Mouse (Mus musculus) layer of hippocampus, adult 9-11 months (tissue): ENCODE data around the gene Fam19a5.

ENCODE experiments used
- DNase-seq: peaks from one replicate; pipeline ENCODE4 v3.0.0; 2022

Fam19a5 gene

DNA sequence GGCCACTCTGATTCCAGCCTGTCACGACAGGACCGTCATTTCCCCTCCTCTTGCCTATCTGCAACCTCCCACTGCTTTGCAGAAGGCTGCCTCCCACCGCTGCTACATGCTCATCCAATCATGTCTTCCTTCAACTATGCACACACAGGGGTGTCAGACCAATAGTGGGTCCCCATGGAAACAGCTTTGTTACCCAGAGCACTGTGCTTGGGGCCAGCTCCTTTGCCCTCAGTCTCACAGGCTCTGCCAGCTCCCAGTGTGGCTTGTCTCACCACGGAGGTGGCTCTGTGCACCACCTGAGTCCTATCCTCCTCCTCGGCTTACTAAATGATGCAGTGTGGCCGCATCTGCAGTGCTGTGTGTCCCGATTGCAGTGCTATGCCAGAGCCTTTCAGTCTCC lies 123.3 kb downstream of the Fam19a5 start:
- DNase-seq = peak; percentile 29

DNA sequence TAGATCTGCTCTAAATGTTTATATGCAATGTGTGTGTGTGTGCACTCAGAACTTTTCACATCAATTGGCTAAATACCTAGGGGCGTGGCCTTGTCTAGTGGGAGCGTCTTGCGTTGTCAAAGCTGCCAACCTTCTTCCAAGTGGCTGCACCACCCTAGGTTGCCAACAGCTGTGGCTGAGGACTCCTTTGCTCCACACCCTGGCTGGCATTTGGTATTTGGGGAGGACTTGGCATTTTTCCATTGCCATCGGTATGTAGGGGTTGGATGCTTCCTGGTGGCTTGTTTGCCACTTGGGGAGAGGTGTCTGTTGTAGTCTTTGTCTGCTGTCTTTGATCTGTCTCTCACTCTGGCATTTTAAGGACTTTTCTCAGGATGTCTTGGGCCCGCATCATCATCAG lies 124.0 kb downstream of the Fam19a5 start:
- DNase-seq = no peak

DNA sequence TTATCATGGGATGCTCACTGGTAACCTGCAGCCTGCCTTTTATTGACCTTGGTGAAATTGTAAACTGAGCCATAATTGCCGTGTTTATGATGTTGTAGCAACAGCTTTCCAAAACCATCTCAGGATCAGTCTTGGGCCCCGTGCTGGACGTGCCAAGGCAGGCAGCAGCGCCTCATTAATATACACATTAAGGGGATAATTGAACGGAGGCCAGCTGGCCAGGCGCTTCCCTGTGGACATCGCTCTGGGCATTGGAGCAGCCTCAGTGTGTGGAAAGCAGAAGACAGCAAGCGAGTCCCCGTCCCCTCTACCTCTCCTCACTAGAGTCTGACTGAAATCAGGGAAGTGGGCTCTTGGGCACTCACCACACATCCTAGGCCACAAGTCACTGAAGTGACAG lies 127.8 kb downstream of the Fam19a5 start:
- DNase-seq = no peak

DNA sequence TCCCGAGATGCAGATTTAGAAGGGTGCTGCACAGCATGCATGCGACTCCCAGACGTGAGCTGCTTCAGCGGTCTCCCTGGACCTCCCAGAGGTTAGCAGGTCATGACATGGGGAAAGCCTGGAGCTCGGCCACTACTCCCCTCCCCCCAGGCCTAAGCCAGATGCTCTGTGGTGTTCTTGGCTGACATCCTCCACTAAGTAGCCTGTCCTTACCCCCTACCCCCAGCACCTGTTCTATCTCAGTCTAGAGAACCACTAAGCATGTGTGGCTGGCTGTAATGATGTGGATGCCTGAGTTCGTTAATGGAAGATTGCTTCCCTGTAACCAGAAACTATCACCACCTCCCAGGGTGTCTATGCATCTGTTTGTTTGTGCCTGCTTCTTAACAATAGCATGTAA lies 134.6 kb downstream of the Fam19a5 start:
- DNase-seq = no peak

DNA sequence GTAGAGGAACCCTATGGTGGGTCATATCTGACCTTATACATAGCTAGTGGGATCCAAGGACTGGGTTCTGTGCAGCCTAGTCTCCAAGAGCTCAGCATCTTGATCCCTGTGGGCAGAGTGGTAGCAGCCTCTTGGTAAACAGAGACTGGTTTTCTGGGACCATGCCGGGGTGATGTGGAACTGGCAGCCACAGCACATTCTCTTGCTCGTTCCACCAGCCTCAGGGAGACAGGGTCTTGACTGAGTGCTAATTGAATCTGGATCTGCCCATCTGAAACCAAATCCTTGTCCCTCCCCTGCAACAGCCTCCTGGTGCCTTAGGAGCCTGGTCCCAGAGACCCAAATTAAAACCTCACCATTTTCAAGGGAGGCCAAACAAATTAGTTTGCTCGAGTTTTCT lies 138.3 kb downstream of the Fam19a5 start:
- DNase-seq = no peak

DNA sequence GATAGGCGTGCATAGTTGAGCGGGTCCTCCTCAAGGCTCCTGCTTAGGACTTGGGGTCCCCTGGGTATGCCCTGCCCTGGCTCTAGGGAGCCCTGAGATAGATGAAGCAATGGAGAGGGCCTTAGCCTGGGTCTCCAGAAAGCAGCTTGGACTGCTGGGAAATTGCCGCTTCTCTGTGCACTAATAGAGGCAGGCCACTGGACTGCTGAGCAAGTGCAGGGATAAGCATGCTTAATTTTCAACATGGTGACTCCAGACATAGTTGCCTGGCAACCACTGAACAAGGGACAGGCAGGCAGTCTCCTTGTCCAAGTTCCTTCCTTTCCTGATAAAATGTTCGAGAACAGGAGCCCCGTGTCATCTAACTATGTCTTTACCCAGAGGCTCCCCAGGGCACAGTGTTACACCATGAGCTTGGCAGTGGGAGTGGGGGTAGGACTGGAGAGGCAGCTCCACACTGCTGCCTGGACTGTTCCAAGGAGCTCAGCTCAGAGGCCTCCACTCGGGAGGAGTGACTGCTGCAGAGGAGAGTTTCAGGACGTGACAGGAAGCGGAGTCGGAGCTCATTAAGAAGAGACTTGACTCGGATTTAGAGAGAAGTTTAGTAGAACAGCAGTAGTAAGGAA lies 142.4 kb downstream of the Fam19a5 start:
- DNase-seq = no peak

DNA sequence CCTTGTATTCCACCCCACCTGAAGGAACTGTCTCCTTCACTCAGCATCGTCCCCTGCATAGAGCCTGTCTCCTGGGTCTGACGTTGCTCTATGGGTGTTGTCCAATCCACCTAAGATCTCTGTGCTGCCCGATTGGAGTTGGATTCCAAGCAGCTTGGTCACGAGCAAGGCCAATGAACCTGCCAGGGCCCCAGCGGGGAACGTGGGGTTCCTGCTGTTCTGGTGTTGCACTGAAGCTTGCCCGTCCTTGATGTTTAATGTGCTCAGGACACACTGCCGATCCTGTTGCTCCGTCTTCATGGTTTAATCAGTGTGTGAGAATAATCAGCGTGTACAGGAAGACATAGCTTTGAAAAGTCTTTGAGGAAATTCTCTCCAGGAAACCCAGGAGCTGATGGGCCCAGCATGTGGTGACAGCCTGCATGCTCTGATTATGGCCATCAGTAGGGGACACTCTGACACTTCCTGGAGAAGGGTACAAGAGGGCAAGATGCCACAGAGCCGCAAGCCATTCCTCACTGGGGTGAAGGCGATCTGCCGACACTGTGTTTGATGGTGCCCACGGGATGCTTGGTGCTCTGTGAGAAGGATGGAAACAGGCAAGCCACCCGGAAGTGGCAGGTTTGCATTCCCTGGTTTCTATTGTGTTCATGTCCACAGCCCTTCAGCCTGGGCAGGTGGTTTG lies 147.3 kb downstream of the Fam19a5 start:
- DNase-seq = no peak

DNA sequence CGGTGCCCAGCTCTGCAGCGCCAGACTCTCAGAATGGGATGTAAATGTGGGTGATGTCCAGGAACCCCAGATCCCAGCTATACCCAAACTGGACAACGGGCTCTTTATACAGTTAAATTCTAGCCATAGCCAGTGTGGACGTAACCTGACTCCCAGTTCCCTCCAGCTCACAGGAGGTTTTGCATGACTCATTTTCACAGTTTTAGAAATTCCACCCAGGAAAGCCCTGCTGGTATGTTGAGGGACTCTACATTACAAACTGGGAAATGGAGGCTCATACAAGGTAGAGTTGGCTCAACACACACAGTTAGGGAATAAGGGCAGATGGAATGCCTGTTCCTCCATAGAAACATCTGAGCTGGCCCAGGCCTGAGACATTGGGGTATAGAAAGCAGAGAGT lies 147.9 kb downstream of the Fam19a5 start:
- DNase-seq = no peak

DNA sequence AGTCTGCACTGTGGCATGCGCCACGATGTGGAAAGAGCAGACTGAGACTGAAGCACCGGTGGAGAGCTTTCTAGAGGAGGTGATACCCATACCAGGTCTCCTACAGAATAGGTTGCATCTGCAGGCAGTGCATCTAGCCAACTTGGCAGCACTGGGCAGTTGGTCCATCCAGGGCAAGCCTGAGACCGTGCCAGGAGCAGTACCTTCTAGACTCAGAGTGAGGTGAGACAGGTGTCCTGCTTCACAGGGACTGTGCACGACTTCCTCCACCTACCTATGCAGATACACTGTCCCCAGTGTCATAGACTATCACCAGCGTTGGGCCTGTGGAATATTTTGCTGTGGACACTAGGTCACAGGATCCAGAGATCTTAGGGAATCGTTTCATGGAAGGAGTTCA lies 148.3 kb downstream of the Fam19a5 start:
- DNase-seq = no peak

DNA sequence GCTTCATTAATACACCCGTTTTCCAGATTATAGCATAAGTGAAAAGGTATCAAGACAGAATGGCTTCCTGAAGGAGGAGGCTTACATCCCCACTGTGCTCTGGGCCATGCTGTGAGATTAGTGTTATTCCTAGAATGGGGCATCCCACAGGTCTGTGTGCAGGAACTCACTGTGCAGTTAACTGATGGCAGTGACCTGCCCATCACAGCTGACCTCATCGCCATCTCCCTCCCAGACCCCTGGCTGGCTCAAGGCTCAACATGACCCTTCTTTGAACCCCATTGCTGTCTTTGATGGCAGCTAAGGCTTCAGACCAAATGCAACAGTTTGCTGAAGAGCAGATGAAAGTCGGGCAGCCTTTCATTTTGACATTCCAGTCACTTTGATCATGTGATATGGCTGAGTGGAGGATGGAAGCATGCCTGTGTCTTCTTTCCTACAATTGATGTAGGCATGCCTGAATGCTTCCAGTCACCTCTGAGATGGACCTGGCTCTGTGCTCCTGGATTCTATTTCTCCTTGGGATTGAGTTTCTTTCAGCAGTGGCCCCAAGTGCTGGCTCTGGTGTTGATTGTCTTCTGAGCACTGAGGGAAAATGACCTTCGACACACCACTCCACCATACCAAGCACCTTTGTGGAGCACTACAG lies 148.9 kb downstream of the Fam19a5 start:
- no peak for DNase-seq

DNA sequence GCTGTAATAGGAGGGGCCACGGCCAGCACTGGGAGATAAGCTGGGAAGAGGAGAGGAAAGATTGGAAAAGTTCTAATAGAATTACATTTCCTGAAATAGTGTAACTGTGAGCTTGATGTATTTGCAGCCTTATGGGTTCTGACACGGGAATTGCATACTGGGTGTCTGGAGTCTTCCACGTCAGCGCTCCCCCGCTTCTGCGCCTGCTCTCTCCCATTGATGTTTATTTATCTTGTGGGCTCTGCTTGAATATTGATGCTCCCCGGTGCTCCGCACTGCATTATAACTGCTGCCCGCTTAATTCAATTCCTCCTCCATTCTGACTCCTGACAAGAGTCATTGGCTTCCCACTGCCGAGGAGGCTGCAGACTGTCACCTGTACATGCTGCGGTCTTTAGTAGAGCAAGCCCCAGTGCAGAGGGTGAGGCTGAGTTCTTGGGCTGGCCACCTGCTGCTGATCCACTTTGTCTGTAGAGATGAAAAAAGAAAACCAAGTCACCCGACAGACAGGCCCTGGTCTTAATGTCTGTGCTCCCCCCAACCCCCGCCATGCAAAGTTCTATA lies 153.4 kb downstream of the Fam19a5 start:
- no peak for DNase-seq

DNA sequence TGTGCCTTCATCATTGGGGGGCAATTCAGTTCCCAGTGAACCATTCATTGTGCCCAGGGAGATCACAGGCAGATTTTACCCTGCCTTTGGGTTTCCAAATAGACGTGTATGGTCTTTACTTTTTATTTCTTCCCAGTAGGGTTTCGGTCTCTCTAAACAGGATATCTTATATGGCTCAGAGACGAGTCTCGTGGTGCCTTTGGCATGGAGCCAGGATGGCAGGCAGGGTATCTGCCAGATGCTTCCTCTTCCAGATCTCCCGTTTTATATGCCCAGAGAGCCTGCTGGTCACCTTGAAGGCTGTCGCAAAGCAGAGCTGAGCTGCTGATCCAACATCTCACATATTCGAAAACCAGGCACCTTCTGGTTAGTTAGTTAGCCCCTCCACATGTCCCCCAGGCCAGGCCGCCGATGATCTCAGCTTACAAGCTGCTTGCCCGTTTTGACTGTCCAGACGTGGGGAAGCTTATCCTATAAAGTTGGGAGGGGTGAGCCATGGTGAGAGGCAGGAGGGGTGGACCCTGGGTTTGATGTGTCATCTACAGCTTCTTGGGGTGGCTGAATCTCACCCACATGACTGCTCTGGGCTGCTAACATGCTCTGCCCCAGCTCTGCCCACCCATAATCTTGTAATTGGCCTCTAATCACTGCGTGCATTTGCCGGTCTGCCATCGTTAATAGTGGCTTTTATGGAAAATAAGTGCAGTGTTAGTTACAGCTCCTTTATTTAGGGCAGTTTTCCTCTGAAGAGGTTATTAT lies 154.6 kb downstream of the Fam19a5 start:
- DNase-seq = no peak

DNA sequence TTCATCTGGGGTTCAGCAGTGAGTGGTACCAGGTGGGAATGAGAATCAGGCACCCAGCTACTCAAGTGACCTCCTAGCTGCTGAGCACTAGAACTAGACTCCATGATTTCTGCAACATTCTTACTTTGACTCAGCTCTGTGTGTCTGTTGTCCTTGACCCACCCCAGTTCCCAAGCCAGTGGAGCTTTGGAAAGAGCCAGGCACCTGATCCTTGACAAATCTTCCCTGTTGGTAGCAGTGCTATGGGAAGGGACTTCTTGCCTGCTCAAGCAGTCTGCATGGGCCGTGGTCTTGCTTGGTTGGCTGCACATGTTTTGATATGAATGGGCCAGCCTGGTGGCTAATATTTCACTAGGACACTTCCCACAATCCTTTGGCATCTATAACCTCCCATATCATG lies 158.7 kb downstream of the Fam19a5 start:
- DNase-seq = no peak

DNA sequence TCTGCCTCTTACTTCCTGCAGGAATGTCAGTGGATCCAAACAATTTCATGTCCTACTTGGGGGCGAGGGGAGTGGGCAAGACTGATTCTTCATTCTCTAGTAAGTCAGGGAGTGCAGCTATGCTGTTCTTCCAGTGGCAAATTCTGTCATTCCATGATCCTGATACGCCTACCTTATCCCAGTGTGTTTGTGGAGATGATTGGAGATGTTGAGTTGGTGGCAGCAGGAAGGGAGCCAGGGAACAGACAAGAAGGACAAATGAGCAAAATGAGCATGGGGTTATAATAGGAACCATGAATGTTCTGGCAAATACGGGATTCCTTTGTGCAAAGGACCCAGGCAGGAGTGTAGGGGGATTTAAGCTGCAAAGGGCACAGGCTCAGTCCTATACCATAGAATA lies 159.2 kb downstream of the Fam19a5 start:
- peak; percentile 40 for DNase-seq

DNA sequence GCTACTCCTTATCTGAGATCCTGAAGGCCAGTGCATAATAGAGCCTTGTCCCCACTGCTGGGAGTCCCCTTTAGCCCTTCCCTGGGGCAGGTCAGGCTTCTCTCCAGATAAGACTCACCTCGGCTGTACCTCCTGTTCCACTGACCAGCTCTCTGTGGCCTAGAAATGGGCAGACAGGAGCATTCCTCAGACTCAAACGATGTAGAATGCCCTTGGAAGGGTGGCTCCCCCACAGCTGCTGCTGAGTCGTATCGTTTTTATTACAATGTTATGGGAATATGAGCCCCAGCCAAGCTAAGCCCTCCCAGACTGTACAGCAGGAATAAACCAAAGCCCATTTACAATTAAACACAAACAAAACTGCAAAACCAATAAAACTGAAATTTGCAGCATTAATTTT lies 167.7 kb downstream of the Fam19a5 start:
- DNase-seq = no peak

DNA sequence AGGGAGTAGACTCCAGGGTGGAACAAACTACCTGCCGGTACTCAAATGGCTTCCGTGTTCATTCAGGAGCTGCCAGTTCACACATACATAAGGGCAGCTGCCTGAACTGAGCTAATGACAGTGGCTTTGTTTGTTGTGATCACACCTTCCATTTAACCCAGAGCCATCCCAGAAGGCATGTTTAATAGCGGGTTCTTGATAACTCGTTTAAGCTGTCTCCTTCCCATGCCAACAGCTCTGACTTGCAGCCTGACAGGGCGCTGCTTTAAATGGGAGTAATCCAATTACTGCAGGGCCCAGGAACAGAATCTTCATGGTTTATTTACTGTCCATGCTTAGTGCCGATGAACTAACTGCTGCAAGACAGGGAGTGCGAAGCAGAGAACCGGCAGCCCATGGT lies 168.1 kb downstream of the Fam19a5 start:
- no peak for DNase-seq

DNA sequence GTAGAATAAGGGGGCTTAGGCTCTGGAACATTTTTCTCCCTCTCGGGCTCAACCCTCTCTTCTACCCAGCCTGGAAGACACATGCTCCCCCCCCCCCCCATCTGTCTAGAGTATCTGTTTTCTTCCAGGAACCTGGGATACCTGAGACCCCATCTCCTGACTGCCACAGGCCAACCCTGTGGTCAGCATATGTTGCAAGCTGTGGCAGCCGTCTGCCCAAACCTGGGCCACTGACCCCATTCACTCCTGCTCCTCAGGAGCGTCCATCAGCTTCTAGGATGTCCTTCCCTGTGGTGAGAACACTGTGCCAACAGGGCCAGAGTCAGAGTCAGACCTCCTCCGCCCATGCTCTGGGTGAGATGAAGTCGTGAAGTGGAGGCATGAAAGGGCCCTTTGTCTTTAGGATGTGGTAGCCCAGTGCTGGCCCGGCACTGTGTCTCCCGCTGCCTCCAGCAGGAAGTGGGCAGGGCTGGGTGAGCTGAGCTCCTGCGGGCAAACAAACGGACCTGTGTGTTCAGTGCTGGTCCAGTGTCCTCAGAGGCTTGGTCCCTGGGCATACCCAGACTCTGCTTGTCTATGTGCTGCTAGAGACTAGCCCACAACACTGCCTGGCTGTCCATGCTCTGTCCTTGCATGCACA lies 171.1 kb downstream of the Fam19a5 start:
- peak; percentile 79 for DNase-seq

DNA sequence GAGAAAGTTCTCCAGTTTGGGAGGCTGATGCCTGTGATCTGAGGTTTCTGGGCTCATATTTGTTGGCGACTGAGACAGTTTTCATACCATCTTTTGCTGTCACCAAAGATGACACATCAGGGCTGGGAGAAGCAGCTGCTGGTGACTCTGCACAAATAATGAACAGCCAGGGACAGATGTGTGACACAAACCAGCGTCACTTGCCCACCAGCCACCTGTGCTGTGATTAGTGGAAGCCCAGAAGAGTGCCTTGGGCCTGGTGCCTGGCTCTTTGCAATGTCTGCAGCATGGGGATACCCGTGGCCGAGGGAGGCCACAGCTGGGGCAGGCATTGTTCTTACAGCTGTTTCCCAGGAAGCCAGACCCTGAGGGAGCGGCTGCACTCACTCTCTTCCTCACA lies 173.0 kb downstream of the Fam19a5 start:
- DNase-seq = no peak

DNA sequence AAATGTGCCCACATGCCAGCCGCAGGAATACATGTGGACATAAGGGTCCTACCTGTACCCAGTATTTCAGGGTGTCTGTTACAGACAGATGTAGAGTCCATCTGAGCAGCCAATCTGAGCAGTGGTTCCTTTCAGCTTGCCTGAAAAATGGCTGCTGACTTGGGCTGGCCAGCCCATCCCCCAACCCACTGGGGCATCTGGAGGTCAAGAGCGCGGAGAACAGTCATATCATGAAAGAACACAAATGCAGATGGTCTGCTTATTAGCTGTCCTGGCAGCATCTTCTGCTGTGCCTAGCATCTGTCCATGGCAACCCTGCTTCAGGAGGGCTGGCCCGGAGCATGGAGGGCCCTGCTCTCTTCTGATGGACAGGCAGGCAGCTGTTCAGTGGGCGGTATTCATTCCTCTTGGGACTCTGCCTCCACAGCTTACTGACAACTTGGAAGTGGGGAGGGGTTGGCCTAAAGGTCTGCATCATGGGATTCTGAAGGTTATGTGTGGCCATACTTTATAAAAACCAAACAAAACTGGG lies 179.4 kb downstream of the Fam19a5 start:
- DNase-seq = no peak

DNA sequence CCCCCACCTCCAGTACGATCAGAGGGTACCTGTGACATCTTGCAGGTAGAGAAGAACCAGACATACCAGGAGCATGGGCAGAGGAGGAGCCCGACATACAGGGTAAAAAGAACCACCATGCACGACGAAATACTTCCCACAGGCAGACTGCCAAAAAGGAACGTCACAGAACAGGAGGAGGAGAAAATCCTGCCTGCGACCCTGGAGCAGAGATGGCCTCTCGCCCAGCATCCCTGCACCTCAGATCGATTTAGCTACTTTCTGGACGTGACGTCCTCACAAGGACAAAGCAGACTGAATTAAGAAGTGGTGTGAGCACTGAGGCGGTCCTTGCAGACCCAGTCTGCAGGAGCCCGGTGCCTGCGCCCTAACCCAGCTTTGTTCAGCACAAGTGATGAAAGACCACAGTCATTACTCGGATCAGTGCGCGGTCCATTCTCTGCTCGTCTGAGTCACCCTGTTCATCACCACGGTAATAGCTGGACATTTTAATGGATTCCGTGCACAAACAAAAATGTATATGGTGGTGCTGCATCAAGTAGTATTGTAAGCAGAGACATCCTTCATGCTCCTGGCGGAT lies 182.6 kb downstream of the Fam19a5 start:
- DNase-seq = no peak

DNA sequence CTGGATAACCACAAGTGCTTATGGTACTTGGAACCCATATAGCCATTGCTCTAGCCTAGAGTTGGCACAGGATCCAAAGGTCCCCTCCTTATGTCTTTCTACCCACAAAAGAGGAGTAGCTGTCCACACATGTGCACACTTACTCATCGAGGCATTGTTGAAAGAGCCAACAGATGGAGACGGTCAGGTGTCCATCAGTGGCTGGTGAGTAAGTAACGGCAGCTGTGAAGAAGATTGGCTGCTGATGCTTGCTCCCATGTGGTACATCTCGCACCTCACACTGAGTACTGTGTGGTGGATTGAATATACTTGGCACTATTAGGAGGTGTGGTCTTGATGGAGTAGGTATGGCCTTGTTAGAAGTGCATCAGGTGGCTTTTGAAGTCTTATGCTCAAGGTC lies 192.2 kb downstream of the Fam19a5 start:
- no peak for DNase-seq

DNA sequence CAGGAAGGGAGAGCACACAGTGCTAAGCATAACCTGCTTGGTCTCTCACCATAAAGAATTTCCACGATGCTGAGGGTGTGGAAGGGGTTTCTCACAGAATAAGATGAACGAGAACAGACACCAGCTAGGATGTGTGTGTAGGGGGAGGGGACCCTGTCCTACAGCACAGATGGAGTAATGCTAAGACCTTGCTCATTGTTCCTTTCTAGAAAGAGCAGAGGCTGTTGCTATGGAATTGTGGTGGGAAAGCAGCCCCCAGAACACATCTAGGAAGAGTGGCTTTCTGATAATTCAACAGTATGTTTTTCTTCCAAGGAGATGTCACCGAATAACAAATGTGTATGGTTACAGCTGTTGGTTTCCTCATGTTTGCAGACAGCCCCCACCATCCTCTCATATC lies 211.4 kb downstream of the Fam19a5 start:
- DNase-seq = no peak
